Mouse (Mus musculus) brain, embryonic 14.5 days (tissue): ENCODE results near the gene Pth. TPM values are rescaled to one million over a fixed set of nuclear protein-coding genes. Genes with fewer than 3 reads are reported as not detected.
A peak's percentile ranks its signal among the peaks of the same experiment; 100 is the strongest.

Experiments
- DNase-seq: peaks from one replicate; pipeline ENCODE4 v3.0.0-alpha.2; 2011; ENCODE audit warnings: low read depth
- CTCF ChIP-seq: fragments of 200-500 bp; IDR thresholded peaks from 2 replicates; pipeline ENCODE4 v1.5.1; 2012; ENCODE audit warnings: inconsistent platforms, mild to moderate bottlenecking, moderate library complexity, borderline replicate concordance; ENCODE audit not compliant: insufficient read depth, insufficient read length; ENCODE audit errors: extremely low read depth
- POLR2A ChIP-seq: fragments of 200-500 bp; IDR thresholded peaks from 2 replicates; pipeline ENCODE4 v1.6.1; 2012; ENCODE audit warnings: mild to moderate bottlenecking, inconsistent platforms, borderline replicate concordance; ENCODE audit not compliant: poor library complexity, insufficient read depth, insufficient read length, severe bottlenecking; ENCODE audit errors: extremely low read depth
- polyA plus RNA-seq: library from polyadenylated mRNA; depleted of rRNA; stranded (reverse); fragments of >200 nt; gene quantifications from 2 replicates; pipeline ENCODE4 v1.2.3, GENCODE M21; 2012; rRNA removed

Gene Pth
- polyA plus RNA-seq, 1 experiment, result not detected

DNA sequence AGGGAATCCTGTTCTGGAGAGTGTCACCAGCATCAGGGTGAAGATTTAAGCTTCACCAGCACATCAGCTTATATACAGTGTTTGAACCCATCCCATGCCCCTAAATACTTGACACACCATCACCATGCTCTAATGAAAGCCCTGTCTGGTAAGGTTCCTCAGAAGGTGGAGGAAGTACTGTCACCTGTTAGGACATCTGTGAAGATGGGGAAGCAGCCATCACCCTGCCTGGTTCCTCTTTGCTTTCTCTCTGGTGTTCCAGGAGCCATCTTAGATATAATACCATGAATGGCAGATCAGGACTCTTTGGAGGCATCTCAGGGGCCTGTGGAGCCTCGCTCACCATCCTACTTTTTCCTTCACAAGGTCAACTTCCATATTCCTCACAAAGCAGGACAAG is 15.7 kb downstream of the Pth start:
- no peak for DNase-seq
- no peak for TF ChIP-seq CTCF
- TF ChIP-seq POLR2A, result no peak

DNA sequence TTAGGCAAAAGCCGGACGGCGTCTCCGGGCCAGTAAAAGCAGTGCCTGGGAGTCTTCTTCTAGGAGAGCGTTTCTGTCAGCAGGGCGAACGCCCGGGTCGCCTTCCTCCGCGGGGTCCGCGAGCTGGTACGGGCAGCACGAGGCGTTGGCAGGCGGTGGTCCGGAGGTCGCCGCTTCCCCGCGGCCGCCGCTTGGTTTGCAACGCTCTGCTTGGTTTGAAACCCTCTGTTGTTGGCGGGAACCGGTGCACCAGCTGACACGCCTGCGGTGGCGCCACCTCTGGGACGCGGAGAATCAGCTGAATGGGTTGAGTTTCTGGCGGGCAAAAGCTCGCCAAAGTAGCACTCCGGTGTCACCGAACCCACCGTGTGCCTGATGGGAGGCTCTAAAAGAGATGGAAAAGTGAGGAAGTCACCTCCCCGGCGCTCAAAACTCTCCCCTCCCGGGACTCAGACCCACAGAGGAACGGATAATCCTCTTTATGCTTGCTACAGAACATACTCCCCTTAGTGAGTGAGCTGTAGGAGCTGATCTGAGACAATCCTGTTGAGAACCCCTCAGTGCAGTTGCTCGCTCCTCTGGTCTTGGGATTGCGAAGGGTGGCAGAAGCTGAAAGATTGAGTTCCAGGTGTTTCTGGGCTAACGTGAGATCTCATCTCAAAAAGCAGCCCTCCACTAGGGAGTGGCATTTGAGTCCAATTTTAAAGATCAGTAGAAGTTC is 18.6 kb downstream of the Pth start:
- TF ChIP-seq CTCF, result peak; percentile 43; the same call in 1 of the 2 replicates
- no peak for TF ChIP-seq POLR2A

DNA sequence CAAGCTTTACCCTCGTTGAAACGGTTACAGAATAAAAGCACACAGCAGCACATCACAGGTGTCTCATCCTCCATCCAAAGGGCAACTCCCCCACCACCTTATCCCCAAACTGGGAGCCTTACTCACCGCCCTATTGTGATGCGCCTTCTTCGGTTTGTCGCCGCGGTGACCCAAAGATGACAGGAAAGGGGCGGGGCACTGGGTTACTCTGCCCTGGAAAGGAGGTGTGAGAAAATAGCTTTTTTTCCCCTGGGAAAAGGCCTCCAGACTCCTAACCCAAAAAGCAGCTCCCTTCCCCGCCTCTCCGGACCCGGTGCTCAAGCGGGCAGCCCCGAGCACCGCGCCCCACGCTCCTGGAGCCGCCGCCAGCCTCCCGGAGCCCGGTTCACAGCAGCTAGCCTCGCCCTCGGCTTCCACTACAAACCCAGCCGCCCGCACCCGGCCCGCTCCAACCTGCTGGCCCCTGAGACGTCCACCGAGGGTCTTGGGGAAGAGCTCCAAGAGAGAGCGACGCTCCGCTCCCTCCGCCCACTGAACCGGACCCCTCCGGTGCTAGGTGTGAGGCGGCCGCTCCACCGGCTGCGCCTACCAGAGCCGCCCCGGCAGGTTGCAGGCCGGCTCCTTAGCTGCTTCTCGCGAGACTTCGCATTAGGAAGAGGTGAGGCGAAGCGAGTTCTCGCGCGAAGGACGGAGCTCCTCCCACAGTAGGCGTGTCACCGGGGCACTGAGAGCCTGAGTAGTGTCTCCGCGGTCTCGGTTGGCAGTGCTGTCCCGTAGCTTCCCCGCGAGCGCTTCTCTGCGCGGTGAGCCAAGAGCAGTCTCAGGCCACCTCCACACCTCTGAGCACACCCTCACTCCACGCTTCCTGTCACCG is 19.4 kb downstream of the Pth start, which contains the start of gene Btbd10:
Btbd10 (minus strand) TSS at position 647 of the 874 bp plus-strand sequence.
- TF ChIP-seq POLR2A (peak; percentile 96), CTCF (no peak)
- peak; percentile 99 for DNase-seq

More for the DNA sequence above, 18.6 kb downstream of the Pth start:
- DNase-seq, result peak; percentile 80

DNA sequence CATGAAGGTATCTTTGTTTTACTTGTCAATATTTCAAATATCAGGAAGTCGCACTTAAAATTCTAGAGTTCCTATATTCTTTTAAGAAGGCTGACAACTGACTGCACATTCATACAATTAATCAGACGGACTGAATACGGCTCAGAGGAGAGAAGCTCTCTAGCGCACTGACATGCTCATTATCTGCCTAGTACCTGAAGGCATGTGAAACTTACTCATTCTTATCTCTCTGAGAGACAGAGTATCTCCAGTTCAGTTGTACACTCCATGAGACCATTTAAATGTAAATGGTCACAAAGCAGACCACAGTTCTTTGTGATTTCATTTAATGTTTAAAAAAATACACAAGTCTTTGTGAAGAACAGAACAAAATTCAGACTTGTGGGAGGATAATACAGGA is 20.9 kb downstream of the Pth start:
- DNase-seq, result no peak

DNA sequence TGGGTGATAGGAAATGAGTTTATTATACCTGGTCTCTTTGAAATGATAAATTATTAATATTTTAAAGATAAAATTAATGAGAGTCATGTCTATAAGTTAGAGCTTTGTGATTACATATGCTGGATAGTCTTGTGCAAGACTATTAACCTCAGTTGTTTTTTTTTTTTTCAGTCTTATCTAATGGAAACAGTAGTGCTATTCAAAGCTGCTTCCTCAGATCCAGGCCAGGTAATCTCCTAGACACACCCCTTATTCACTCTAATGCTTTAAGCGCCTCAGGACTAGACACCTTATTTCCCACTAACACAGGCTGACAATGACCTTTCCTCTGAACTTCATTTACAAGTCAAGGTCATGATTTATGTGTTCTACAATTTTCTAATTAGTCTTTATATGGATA is 39.3 kb downstream of the Pth start:
- no peak for DNase-seq
- TF ChIP-seq POLR2A (no peak), CTCF (no peak)

More for the DNA sequence above, 20.9 kb downstream of the Pth start:
- no peak for TF ChIP-seq CTCF
- no peak for TF ChIP-seq POLR2A

DNA sequence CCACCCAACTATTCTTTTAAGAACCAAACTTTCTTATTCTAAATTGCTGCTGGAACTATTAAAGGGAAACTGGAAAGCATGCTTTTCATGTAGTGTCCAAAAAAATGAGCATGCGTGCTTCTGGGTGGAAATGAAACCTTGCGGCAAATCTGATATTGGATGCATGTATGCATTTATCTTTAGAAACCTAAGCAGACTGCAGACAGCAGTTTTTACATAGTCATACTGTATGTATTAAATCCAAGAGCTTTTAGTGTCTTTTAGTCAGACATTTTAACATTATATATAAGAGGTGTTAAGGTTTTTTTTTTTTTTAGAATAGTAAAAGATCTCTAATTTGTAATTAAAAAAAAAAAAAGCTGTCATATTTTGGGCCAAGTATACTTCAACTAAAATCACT is 40.7 kb downstream of the Pth start:
- TF ChIP-seq POLR2A (no peak), CTCF (no peak)
- no peak for DNase-seq

DNA sequence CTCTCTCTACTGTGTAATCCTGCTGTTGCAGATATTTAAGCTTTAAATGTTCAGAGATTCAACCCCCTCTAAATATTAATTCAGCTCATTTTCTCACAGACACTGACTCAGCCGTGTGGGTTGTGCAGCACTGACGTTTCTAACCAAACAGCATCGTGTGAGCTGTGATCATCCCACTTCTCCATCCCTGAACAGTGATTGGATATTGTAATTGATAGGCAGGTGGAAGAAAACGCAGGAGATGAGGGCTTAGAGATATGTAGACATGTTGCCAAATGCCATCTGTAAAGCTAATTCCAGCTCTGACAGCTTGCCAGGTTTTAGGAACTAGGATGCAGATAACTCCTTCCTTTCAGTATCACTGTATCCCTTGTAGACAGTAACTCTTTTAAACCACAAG is 41.1 kb downstream of the Pth start:
- TF ChIP-seq CTCF (no peak), POLR2A (no peak)
- DNase-seq, result peak; percentile 91

Other genes starting within 250 kb of the Pth start
- 15.1 and 16.6 TPM in 2 replicates for gene Arntl, start 181.1 kb downstream of the Pth start, polyA plus RNA-seq
- 47.8 and 51.3 TPM in 2 replicates for gene Btbd10, start 19.2 kb downstream of the Pth start, polyA plus RNA-seq
- gene Far1, start 125.3 kb upstream of the Pth start, polyA plus RNA-seq, result 56.2 and 56.8 TPM in 2 replicates